Mouse (Mus musculus) cerebellum, adult 9-11 months (tissue): ENCODE measurements around the gene Abcg4.
"Not testable (repeated sequence)": the region's sequence is repeated elsewhere in the genome, so short reads cannot be mapped to it uniquely, and the experiment has no call there.

Experiments used
- DNase-seq: peaks from one replicate; pipeline ENCODE4 v3.0.0; 2022

Gene Abcg4

DNA sequence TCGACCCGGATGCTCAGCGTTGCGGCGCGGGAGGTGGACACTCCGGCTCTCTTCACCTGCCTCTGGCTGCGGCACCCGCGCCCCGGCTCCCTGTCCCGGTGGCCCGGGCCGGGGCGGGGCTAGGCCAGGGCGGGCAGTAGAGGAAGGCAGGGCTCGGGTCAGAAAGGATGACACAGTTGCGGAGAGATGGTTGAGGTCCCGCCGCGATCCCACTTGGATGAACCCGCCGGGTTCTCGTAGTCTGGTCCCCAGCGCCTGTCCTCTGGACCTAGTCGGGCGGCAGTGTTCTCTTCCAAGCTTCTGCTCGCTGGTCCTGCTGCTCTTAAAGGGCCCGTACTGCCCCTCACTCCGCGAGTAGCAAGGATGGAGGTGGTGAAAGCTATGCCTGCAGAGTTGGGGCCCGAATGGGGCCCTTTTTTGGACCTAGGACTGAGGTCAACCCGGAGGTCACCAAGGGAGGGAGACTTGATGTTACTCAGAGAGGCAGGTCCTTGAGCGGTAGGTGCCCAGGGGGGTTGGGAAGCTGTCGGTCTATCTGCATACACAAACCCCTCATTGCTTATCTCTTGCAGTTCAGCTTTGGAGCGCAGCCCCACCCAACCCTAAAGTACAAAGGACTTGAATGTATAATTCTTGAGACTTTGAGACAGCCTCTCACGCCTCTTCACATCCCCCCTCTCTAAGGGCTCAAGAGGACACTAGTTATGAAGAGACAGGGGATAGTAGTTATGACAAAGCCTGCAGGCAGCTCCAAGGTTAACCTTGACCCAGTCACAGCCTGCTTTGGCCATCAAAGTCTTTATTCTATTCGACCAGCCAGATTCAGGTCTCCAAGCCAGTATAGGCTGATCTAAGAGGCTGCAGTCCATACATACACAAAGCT, at the start of gene Abcg4:
Gene Abcg4 (minus strand): TSS at position 540 of the 883 bp plus-strand sequence.
- peak; percentile 73 for DNase-seq

DNA sequence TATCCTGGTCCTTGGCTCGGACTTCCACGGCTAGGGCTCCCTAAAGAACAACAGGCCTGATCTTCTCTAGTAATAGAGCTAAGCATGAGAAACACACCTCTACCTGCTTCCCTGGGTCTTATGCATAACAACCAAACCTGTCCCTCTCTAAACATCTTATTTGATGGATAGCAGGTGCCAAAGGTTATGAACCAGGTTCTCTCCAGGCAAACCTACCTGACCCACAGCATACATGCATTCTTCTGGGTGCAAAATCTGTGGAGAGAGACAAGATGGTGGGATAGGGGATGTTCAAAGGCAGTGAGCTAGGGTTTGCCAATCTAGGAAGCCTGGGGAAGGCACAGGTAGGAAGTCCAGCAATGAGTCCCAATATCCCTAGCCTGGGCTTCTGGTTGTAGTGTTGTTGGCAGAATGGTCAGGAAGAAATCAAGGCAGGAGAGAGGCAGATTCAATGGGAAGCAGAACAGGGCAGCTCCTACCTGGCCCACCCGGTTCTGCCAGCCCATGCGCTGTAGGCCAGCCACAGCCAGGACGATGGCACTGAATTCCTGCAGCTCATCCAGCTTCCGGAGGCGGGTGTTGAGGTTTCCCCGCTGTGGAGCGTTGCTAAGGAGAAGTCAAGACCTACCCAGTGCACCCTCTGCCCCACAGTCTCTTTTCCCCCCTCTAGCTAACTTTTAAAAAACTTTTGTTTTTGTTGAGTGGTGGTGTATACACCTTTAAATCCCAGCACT, 49.2 kb upstream of the Abcg4 start:
- no peak for DNase-seq

DNA sequence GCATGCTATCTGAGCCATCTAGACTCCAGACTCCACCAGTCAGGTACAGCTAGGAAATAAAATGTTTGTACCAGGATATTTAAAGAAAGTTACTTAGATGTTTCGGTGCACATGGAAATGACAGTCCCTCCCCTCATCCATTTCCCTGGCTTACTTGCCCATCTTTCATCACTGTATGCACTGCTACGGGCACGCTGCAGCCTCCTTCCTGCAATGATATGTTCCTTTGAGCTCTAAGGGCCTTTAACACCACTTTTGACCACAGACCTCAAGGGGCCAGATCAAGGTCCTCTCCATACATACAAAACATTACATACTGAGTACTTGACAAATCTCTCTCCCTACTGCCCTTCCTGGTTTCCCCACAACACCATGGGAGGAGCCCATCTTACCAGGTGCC, 48.5 kb upstream of the Abcg4 start:
- DNase-seq, result no peak

DNA sequence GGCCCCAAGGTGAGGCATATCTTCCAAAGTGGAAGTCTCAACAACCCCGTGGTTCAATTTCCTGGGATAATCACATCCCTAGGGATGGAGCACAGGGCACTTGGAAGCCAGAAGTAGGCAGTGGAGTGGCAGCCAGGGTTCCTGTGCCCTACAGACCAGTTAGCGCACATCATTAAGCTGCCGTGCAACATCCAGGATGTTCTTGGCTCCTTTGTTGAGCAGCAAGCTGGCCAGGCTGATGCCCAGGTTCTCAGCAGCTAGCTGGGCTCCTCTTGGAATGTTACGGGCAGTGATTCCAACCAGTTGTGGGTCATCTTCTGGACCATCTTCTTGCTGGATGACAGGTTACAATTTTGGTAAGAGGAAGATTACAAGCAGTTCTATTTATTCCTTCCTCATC, 48.1 kb upstream of the Abcg4 start:
- DNase-seq, result not testable (repeated sequence)

DNA sequence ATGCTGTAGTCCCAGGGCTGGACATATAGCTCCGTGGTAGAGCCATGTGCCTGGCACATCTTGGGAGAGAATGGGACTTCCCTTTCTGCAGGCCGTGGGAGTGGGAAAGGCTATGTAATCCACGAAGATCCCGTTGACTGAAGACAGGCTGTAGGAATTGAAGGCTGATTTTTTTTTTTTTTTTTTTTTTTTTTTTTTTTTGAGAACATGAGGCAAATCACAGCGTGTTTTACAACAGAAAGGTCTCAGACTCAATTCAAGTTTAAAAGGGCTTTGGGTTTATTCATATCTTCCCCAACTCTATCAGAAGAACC, 47.6 kb upstream of the Abcg4 start:
- no peak for DNase-seq

DNA sequence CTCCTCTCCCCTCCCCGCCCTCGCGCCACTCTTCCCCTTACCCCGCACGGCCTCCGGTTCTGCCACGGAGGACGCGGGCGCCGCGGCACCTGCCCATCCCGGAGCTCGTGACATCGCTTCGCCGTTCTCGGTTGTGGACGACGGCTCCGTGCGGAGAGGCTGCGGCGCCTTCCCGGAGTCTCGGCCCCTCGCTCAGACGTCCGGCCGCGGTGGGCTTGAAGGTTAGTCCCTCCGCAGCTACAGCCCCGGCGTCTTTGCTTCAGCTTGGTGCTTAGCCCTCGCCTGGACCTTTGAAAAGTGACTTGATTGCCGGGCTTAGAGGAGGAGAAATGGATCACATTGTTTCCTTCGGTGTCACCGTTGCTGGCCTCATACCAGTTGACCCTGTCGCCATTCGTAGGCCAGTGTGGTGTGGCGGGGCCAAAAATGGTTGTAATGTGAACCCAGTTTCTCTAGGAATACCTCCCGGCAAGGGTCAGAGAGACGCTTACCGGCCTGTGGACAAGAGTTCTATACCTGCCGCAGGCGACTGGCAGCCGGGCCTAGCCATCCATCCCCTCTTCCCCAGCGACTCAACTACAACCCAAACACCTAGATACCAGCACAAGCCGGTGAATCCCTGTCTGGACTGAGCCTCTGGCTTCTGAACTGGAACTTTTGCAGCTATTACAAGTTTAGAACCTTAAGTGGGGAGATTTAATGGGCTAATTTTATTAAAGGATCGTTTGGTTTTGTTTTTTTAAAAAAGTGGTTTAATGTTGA, 47.1 kb upstream of the Abcg4 start:
- peak; percentile 53 for DNase-seq

DNA sequence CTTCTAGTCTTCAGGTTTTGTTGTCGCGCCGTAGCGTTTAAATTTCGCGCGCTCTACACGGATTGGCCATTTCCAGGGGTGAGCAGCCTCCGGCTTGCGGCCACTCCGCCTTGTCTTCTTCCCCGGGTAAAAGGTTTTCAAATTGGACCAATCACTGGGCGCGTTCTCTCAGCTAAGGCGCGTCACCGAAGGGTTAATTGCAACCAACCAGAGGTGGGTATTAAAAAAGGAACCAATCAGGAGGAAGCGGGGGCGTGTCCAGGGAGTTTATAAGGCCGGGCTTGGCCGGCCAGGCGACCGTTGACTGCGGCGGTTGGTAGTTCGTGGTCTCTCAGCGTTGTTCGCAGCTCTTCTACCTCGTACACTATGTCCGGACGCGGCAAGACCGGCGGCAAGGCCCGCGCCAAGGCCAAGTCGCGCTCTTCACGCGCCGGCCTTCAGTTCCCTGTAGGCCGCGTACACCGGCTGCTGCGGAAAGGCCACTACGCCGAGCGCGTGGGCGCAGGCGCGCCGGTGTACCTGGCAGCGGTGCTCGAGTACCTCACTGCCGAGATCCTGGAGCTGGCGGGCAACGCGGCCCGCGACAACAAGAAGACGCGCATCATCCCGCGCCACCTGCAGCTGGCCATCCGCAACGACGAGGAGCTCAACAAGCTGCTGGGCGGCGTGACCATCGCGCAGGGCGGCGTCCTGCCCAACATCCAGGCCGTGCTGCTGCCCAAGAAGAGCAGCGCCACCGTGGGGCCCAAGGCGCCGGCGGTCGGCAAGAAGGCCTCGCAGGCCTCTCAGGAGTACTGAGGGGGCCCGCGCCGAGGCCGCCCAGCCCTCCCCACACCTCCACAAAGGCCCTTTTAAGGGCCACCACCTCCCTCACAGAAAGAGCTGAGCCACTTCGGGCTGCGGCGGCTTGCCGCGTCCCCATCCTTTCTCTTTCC, 46.2 kb upstream of the Abcg4 start, which contains the start of gene H2afx:
Gene H2afx (plus strand): TSS at position 299 of the 935 bp plus-strand sequence.
- peak; percentile 100 for DNase-seq

DNA sequence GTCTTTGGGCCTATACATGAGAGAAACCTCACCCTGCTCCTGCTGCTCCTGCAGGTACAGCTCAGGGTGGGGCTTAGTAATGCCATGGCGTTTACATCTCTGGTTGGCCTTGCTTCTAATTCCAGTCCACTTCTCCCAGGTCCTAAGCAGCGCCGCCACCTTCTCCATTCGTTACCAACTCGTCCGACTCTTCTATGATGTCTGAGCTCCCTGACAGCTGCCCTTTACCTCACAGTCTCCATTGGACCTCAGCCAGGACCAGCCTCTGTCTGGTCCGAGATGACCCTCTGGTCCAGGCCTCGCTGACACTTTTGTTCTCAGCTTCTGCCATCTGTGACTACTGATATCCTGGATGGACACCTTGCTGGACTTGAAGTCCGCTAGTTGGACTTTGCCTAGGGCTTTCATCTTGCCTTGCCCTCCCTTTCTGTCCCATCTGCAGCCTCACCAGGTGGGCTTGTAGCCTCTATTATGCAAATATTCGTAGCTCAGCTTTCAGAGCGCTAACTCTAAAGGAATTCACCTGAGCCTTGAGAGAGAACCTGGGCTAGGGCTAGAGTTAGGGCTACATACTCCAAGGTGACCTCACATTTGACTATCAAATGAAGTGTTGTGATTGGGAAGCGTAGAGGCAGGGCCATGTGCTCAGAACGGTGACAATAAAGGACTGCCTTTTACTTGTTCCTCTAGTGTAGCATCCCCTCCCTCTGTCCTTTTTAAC, 44.7 kb upstream of the Abcg4 start:
- DNase-seq, result peak; percentile 68

DNA sequence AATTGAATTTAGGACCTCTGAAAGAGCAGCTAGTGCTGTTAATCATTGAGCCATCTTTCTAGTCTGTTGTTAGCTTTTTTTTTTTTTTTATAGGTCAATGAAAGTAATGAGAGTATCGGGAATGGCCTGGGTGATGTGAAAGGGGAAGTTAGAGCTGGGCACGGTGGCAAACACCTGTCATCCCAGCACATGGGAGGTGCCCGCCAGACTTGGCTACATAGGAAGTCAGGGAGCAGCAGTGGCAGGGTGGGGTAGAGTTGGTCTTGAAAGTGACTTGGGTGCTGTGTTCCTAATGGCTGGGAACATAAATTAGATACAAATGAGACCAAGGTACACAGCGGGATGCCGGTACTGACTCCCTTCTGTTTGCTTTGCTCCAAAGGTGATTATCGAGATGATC, 42.3 kb upstream of the Abcg4 start:
- DNase-seq, result no peak

DNA sequence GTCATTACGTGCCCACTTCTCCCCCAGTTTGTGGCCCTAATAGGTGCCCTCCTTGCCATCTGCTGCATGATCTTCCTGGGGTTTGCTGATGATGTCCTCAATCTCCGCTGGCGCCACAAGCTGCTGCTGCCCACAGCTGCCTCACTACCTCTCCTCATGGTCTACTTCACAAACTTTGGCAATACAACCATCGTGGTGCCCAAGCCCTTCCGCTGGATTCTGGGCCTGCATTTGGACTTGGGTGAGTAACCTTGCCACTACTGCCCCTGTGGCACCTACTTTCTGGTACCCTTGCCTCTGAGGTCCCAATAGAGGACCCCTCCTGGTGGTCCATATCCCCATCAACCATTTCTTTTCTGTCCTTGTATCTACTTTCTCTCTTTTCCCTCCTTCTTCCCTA, 39.5 kb upstream of the Abcg4 start:
- DNase-seq, result no peak

DNA sequence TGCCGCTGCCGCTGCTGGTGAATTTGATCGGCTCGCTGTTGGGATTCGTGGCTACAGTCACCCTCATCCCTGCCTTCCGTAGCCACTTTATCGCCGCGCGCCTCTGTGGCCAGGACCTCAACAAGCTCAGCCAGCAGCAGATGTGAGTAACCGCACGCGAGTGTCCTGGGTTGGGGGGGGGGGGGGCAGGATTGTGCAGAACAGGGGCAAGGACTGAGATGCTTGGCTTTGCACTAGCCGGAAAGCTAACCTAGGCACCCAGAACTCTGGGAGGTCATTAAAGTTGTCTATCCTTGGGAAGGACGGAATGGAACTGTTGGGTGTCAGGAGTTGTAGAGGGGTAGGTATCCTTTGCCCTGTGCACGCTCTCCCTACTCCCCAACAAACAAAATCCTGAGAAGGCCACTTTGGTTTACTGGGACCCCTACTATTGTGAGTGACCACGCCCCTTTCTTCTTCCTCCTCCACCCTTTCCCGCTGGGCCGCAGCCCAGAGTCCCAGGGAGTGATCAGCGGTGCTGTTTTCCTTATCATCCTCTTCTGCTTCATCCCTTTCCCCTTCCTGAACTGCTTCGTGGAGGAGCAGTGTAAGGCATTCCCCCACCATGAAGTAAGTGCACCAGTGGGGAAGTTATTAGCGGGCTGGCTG, 38.8 kb upstream of the Abcg4 start:
- peak; percentile 61 for DNase-seq

DNA sequence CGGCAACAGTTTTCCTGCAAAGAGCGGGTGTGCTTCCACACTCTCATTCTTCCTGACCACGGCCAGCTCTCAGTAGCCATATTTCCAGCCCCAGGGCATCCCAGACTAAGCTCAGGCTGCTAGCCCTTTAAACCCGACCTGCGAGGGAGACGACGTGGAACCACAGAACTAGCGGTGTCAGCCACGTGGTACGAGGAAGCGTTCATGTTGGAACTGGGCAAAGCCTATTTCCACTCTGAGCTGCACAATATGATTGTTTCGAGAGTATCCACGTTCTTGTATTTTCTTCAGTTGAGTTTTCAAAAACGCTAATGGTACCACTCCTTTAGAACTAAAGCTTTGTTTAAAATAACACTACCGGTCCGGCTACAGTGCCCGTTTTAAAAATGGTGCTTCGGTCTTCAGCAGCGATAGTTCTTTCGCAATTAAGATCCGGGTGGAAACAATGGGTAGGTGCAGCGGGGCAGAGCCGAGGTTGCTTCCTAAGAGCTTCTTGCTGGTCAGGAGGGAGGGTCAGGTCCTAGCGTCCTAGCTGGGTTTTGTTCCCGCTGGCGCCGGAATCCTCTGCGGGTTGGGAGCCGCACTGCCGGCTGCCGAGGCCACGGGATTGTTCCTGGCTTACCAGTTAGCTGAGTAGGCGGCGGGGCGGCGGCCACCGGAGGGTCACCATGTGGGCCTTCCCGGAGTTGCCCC, 38.1 kb upstream of the Abcg4 start:
- DNase-seq, result peak; percentile 90

DNA sequence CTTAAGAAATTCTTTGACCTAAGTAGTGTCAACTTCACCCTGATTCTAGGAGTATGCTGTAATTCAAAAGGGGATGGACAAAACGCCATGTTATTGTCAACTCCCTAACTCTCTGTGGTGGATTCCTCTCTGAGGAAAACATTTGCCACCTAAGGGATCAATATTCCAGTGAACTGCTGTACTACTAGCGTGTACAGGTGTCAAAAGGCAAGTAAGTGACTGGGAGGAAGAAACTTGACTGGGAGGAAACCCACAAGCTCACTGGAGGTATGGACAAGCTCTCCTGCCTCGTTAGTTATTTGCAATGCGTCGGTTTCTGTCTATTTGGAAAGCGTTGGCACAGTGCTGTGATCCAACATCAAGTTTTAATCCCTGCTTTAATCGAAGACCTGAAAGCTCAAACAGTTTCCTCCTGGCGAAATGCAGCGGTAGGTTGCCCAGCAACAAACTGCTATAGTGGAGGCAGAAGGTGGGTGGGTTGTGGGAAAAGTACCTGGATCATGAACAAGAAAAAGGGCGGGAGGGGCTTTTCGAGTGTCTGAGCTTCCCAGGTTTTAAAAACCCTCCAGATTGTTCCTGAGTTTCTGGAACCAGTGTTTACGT, 37.5 kb upstream of the Abcg4 start, which contains the start of gene Dpagt1:
Gene Dpagt1 (plus strand): TSS at position 252 of the 603 bp plus-strand sequence.
- DNase-seq, result no peak

DNA sequence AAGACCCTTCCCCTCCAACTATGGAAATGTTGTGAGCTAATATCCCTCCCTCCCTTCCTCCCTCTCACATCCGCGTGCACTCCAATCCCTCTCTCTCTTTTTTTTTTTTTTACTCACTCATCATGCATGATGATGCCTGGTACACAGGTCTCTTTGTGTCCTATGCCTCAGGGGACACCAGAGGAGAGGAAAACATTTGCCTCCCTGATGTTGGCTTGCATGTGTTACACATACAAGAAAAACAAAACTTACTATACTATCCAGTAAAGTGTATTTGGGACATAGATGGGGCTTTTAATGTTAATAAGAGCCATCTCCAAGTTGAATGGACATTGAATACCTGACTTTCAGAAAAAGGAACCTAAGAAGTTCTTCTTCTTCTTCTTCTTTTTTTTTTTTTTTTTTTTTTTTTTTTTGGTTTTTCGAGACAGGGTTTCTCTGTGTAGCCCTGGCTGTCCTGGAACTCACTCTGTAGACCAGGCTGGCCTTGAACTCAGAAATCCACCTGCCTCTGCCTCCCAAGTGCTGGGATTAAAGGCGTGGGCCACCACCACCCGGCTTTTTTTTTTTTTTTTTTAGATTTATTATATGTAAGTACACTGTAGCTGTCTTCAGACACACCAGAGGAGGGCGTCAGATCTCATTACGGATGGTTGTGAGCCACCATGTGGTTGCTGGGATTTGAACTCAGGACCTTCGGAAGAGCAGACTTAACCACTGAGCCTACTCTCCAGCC, 36.8 kb upstream of the Abcg4 start:
- not testable (repeated sequence) for DNase-seq

DNA sequence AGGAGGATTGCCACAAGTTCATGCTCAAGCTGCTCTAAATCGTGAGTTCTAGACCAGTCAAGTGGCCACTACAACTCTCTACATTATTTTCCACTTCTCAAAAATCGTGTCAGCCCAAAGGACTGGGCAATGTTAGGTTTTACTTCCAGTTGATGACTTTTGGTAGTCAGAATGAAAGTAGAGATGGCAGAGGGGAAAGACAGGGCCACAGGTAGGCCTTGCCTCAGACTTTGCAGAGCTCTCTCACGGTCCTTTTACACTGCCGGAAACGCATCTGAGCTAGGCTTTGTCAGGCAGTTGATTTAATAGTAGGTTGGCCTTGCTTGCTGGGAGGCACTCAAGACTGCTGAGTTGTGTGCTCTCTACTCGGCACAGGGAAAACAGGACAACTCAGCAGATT, 35.7 kb upstream of the Abcg4 start:
- DNase-seq, result no peak

DNA sequence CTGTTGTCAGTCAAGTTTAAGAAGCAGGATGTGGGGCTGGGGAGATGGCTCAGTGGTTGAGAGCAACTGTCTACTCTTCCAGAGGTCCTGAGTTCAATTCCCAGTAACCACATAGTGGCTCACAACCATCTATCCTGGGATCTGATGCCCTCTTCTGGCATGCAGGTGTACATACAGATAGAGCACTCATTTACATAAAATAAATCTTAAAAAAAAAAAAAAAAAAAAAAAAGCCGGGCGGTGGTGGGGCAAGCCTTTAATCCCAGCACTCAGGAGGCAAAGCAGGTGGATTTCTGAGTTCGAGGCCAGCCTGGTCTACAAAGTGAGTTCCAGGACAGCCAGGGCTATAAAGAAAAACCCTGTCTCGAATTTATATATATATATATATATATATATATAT, 35.2 kb upstream of the Abcg4 start:
- not testable (repeated sequence) for DNase-seq

DNA sequence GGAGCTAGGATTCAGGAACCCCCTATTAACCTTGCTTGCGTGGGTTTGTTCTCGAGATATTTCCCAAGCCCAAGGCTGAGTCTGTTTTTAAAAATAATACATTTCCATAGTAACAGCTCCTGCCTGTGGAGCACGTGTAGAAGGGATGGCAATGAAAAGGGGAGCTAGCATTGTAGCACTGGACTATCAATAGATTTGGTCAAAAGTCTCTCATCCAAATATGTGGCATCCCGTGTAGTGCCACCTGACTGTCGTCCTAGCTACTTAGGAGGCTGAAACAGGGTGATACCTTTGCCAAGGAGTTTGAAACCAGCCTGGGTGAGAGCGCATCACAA, 32.4 kb upstream of the Abcg4 start:
- no peak for DNase-seq

DNA sequence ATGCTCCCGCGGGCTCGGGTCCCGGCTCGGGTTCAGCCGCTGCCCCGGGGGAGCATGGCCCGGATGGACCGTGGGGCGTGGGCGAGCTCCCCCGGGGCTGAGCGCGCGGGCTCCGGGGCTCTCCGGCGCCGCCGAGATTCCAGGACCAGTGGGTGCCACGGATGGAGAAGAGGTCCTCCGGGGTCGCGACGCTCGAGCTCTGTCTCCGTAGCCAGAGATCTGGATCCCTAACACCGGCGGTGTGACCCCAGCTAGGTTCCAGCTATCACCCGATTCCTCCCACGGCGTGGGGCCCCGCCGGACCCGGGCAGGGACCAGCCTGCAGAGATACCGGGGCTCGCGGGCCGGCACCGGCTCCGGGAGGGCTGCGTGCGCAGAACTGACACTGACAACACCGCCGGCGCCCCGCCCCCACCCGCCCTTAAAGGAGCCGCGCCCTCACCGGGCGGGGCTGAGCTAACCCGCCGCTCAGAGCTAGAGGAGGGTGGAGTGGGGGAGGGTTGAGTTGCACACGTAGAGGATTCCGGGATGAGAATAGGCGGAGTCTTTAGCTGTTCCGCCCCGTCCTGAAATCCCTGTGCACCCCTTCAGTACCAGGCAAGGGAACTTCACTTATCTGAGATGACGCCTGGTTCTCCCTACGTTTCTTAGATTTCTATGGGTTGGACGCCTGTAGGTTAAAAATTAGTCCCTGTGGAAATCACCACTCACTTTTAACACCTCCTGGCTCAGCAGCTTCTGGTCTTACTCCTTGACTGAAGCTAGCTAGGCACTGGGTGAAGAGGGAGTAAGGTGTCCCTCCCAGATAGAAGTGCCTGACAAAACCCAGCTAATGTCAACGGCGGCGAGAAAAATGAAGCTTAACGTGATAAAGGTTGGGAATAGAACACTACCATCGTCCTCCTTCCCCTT, 31.7 kb upstream of the Abcg4 start, which contains the start of gene C2cd2l:
Gene C2cd2l (minus strand): TSS at position 399 of the 912 bp plus-strand sequence.
- DNase-seq, result peak; percentile 96
